Mouse (Mus musculus) lung, adult 2 months (tissue): ENCODE measurements at regions not wholly inside any gene's neighbourhood (a gene's known extent, or its start where the extent isn't known, plus 50 kb on each side); places are given as distances from the start of the nearest gene placed in this dataset.

Experiments used
- CTCF ChIP-seq: fragments of 200-500 bp; IDR thresholded peaks from 2 replicates; pipeline ENCODE4 v1.5.1; 2011; ENCODE audit warnings: mild to moderate bottlenecking, low read length, control low read depth; ENCODE audit not compliant: insufficient read depth
- POLR2A ChIP-seq: fragments of 200-500 bp; IDR thresholded peaks from 2 replicates; pipeline ENCODE4 v1.6.1; 2011; ENCODE audit warnings: low read depth, mild to moderate bottlenecking, control low read depth, low read length, borderline replicate concordance; ENCODE audit errors: extremely low read depth

DNA sequence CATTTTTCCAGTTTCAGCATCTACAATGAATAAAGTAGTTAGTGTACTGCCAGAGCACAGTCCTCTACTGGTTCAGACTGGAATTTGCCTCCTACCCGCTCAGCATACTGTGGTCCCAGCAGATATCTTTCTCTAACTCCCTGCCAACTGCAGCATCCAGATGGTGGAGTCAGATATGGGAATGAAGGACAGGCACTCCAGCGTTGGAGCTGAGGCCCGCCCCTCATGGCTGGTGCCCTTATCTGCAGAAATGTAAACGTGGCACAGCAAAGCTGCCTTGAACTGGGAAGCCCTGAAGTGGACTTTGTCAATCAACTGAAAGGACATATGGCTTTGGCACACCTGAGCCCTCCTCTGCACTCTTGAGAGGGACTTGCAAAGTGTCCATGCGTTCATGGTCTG lies 146.6 kb downstream of the Cartpt start:
- TF ChIP-seq CTCF, result no peak
- no peak for TF ChIP-seq POLR2A
